Mouse (Mus musculus) lung, postnatal 10 days (tissue): ENCODE results near the gene Hnrnph1.
"Not testable (repeated sequence)": the region's sequence is repeated elsewhere in the genome, so short reads cannot be mapped to it uniquely, and the experiment has no call there.

Experiments used
- DNase-seq: peaks from one replicate; pipeline ENCODE4 v3.0.0; 2021

The Hnrnph1 gene

GRCm38 (mm10) chr11:50376911-50377891 lies at the start of gene Hnrnph1:
Gene Hnrnph1, plus strand, starts transcription at chr11:50376990.
- DNase-seq, result peak; percentile 98

GRCm38 (mm10) chr11:50328075-50328625 lies 48.6 kb upstream of the Hnrnph1 start:
- DNase-seq, result no peak

GRCm38 (mm10) chr11:50329378-50329777 lies 47.4 kb upstream of the Hnrnph1 start:
- DNase-seq, result no peak

GRCm38 (mm10) chr11:50333181-50333580 lies 43.6 kb upstream of the Hnrnph1 start:
- DNase-seq, result no peak

- DNase-seq, result no peak
Measured at GRCm38 (mm10) chr11:50336126-50336525, 40.7 kb upstream of the Hnrnph1 start.

- DNase-seq, result no peak
Measured at GRCm38 (mm10) chr11:50336891-50337290, 39.9 kb upstream of the Hnrnph1 start.

GRCm38 (mm10) chr11:50345486-50345885 lies 31.3 kb upstream of the Hnrnph1 start:
- DNase-seq, result no peak

- no peak for DNase-seq
Measured at GRCm38 (mm10) chr11:50346256-50347032, 30.3 kb upstream of the Hnrnph1 start.

GRCm38 (mm10) chr11:50352177-50352576 lies 24.6 kb upstream of the Hnrnph1 start:
- no peak for DNase-seq

- no peak for DNase-seq
Measured at GRCm38 (mm10) chr11:50354162-50354561, 22.6 kb upstream of the Hnrnph1 start, which contains the start of gene Cby3. Gene Cby3, plus strand, starts transcription at chr11:50354462.

- no peak for DNase-seq
Measured at GRCm38 (mm10) chr11:50354851-50355250, 21.9 kb upstream of the Hnrnph1 start.

- no peak for DNase-seq
Measured at GRCm38 (mm10) chr11:50355395-50355794, 21.4 kb upstream of the Hnrnph1 start.

GRCm38 (mm10) chr11:50358950-50359861 lies 17.6 kb upstream of the Hnrnph1 start:
- DNase-seq, result peak; percentile 70

GRCm38 (mm10) chr11:50361282-50361681 lies 15.5 kb upstream of the Hnrnph1 start:
- DNase-seq, result not testable (repeated sequence)

GRCm38 (mm10) chr11:50364548-50364947 lies 12.2 kb upstream of the Hnrnph1 start:
- peak; percentile 86 for DNase-seq

GRCm38 (mm10) chr11:50365322-50365721 lies 11.5 kb upstream of the Hnrnph1 start:
- DNase-seq, result no peak

- DNase-seq, result no peak
Measured at GRCm38 (mm10) chr11:50367531-50367930, 9.3 kb upstream of the Hnrnph1 start.

- DNase-seq, result no peak
Measured at GRCm38 (mm10) chr11:50369360-50369911, 7.4 kb upstream of the Hnrnph1 start.

GRCm38 (mm10) chr11:50370969-50371368 lies 5.8 kb upstream of the Hnrnph1 start:
- DNase-seq, result no peak

GRCm38 (mm10) chr11:50371399-50371841 lies 5.4 kb upstream of the Hnrnph1 start:
- DNase-seq, result peak; percentile 82

GRCm38 (mm10) chr11:50371911-50372310 lies 4.9 kb upstream of the Hnrnph1 start:
- no peak for DNase-seq

GRCm38 (mm10) chr11:50373086-50373485 lies 3.7 kb upstream of the Hnrnph1 start:
- DNase-seq, result no peak
